Mouse (Mus musculus) megakaryocyte, embryonic 14.5 days (primary cell): Measurements from ENCODE around the gene Plcb2.

Experiments
- FLI1 ChIP-seq: IDR thresholded peaks from 2 replicates; pipeline ENCODE4 v1.6.1; 2012; ENCODE audit warnings: low read length, inconsistent platforms, mixed read lengths
- GATA1 ChIP-seq: IDR thresholded peaks from 3 replicates; pipeline ENCODE4 v1.6.1; 2012; ENCODE audit warnings: mixed read lengths, low read length, inconsistent platforms, borderline replicate concordance

DNA sequence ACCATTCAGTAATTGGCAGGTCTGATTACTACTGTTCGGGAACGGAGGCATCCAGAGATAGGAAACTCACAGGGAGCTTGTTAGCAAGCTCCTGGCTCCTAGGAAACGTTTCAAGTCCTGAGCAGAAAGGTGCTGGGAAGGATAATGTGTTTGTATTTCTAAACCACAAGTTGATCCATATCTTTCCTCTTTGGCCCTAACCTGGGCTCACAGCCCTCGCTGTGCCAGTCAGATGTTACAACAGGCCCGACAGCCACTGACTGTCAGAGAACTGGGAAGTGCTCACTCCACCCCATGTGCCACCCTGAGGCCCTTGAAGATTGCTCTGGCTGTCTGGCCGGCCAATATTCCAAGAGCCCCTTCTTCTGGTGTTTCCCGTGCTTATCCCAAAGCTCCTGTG is 53.7 kb downstream of the Plcb2 start:
- TF ChIP-seq GATA1 (no peak), FLI1 (no peak)
